Mouse (Mus musculus) neural tube, embryonic 11.5 days (tissue): ENCODE results near the gene Rer1. TPM values are rescaled to one million over a fixed set of nuclear protein-coding genes. Genes with fewer than 3 reads are reported as not detected.

Source experiments
- ATAC-seq: fragments of 200-750 bp; cut with Nextera tagmentation; 2 replicates; pipeline ENCODE4 v1.8.0; 2017; ENCODE audit warnings: moderate number of reproducible peaks, mild to moderate bottlenecking, moderate TSS enrichment, moderate library complexity; ENCODE audit not compliant: insufficient read depth, low FRiP score, low TSS enrichment
- DNase-seq: peaks from one replicate; pipeline ENCODE4 v3.0.0-alpha.2; 2015; ENCODE audit warnings: low spot score
- H3K27ac ChIP-seq: fragments of 300-500 bp; sonication (generic); 2 replicates; pipeline ENCODE4 v1.5.1; 2014; ENCODE audit warnings: low read depth, mild to moderate bottlenecking, low read length
- H3K27me3 ChIP-seq: fragments of 300-500 bp; sonication (generic); 2 replicates; pipeline ENCODE4 v1.6.1; 2014; ENCODE audit warnings: mild to moderate bottlenecking, low read length, mixed read lengths; ENCODE audit not compliant: control insufficient read depth, insufficient read depth
- H3K36me3 ChIP-seq: fragments of 300-500 bp; sonication (generic); 2 replicates; pipeline ENCODE4 v1.6.1; 2014; ENCODE audit warnings: mild to moderate bottlenecking, low read length, moderate library complexity, mixed read lengths; ENCODE audit not compliant: control insufficient read depth, insufficient read depth
- H3K4me1 ChIP-seq: fragments of 300-500 bp; sonication (generic); 2 replicates; pipeline ENCODE4 v1.6.1; 2014; ENCODE audit warnings: low read length, mixed read lengths; ENCODE audit not compliant: control insufficient read depth, insufficient read depth
- H3K4me2 ChIP-seq: fragments of 300-500 bp; sonication (generic); 2 replicates; pipeline ENCODE4 v1.6.1; 2014; ENCODE audit warnings: low read depth, mild to moderate bottlenecking, moderate library complexity
- H3K4me3 ChIP-seq: fragments of 300-500 bp; sonication (generic); 2 replicates; pipeline ENCODE4 v1.5.1; 2014; ENCODE audit warnings: low read depth, low read length
- H3K9ac ChIP-seq: fragments of 300-500 bp; sonication (generic); 2 replicates; pipeline ENCODE4 v1.6.1; 2014; ENCODE audit warnings: mild to moderate bottlenecking, low read length
- H3K9me3 ChIP-seq: fragments of 300-500 bp; sonication (generic); 2 replicates; pipeline ENCODE4 v1.6.1; 2016; ENCODE audit warnings: low read length; ENCODE audit not compliant: control insufficient read depth
- WGBS: fragments of 180-500 bp; shearing (Covaris S2); extraction: QIAGEN DNeasy Blood & Tissue Kit; methylation state at CpG from one replicate; pipeline ENCODE4 v1.1.7; 2014; 5-methylcytosine and 5-hydroxymethylcytosine counted together
- polyA plus RNA-seq: library from polyadenylated mRNA; unstranded; fragments of >200 nt; fragmentation: Nextera tagmentation; extraction: Ambion mirVana; gene quantifications from 2 replicates; pipeline ENCODE4 v1.2.1, GENCODE M21; 2014

The Rer1 gene
- polyA plus RNA-seq, 1 experiment from 2014 or later = 145 TPM

DNA sequence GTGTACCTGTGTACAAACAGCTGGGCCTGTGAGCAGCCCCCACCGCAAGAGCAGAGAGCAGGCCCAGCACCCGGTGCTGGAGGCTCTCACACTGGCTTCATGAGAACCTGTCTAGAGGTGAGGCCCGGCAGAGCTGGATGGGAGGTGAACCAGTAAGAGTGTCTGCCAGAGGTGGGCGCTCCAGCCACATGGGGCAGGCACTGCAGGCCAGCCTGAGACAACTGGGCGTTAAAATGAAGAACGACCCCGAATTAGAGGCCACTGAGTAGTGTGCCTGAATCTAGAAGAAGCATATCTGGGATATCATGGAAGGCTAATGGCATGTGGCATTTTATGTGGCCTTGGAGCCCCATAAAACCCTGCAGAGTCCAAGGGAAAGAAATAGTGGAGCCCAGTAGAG lies 33.9 kb upstream of the Rer1 start:
- no peak overlapping the region for H3K4me2 ChIP-seq
- peaks cover 9% of the 10 kb centered on the region; the same call in 1 of the 2 replicates for H3K4me1 ChIP-seq
- H3K27me3 ChIP-seq = no peaks in the 10 kb centered on the region
- H3K36me3 ChIP-seq = no peaks in the 10 kb centered on the region
- H3K9ac ChIP-seq = no peak overlapping the region
- ATAC-seq (no peak), DNase-seq (no peak)
- H3K27ac ChIP-seq = no peak overlapping the region
- 85% methylated on average over 7 of the region's 7 CpGs for whole genome bisulfite sequencing
- H3K4me3 ChIP-seq = no peak overlapping the region
- no peaks in the 10 kb centered on the region for H3K9me3 ChIP-seq

DNA sequence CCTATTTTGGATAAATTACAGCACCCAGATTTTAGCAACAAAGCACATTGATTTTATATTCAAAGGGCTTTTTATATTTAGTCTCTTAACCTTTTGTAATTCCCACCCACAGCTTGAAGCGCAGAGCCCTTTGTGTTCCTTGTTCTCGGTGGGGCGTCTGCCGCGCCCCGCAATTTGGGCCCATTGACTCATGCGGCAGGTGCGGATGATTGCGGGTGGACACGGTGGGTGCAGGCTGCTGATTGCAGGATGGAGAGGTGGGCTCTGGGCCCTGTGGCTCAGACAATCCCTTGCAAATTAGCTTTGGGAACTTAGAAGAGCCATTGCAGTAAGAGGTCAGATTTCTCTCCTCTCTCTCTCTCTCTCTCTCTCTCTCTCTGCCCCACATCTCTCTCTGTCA lies 32.1 kb upstream of the Rer1 start:
- H3K4me2 ChIP-seq = no peak overlapping the region
- H3K9me3 ChIP-seq = no peaks in the 10 kb centered on the region
- H3K4me1 ChIP-seq = peaks cover 6% of the 10 kb centered on the region; the same call in 1 of the 2 replicates
- no peak overlapping the region for H3K27ac ChIP-seq
- H3K36me3 ChIP-seq = no peaks in the 10 kb centered on the region
- WGBS = 34% methylated on average over 10 of the region's 10 CpGs
- H3K4me3 ChIP-seq = no peak overlapping the region
- H3K27me3 ChIP-seq = no peaks in the 10 kb centered on the region
- H3K9ac ChIP-seq = no peak overlapping the region
- DNase-seq = no peak
- ATAC-seq = no peak

DNA sequence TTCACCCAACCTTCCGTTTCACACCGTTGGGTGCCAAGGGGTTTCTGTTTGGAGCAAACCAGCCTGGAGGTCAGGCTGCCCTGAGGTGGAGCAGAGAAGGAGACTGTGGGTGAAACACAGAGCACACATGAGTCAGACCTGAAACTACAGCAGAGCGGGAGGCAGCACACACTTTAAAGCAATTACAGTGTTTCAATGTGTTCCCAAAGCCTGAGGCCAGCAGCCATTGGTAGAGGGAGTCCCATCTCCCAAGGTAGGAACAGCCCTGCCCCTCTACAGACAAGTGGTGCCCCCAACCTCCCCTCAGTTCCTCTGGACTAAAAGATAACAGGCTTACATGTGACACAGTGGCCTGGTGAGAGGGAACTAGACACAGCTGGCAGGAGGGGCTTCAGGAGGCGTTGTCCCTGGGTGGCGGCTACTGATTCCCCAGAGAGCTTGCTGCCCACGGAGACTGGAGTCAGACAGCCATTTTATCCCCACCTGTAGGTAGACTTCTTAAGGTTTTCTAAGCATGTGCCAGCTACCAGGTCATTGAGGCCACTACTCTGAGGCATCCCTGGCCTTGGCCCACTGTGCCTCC lies 31.3 kb upstream of the Rer1 start:
- no peaks in the 10 kb centered on the region for H3K9me3 ChIP-seq
- H3K27ac ChIP-seq = no peak overlapping the region
- no peaks in the 10 kb centered on the region for H3K27me3 ChIP-seq
- no peak overlapping the region for H3K4me3 ChIP-seq
- H3K4me1 ChIP-seq = peaks cover 4% of the 10 kb centered on the region; the same call in 1 of the 2 replicates
- WGBS = 64% methylated on average over 6 of the region's 6 CpGs
- DNase-seq (no peak), ATAC-seq (no peak)
- no peak overlapping the region for H3K4me2 ChIP-seq
- no peak overlapping the region for H3K9ac ChIP-seq
- no peaks in the 10 kb centered on the region for H3K36me3 ChIP-seq

DNA sequence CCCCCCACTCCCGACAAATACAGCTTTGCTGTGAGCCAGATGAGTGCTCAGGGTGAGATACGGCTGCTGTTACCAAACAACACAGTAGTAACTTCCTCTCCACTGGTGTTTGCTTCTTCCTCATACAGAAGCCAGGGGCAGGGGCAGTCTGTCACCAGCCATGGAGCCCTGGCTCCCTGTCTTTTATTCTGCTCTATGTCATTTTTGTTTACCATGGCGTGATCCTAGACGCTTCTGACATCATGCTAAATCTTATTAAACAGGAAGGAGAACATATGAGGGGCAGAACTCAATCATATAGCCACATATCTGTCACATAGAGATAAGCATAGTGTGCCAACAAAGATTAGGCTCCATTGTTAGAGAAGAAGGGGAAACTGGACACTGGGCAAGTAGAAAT lies 30.4 kb upstream of the Rer1 start:
- Histone ChIP-seq H3K9ac (no peak overlapping the region), H3K4me3 (no peak overlapping the region), H3K9me3 (no peaks in the 10 kb centered on the region), H3K27ac (no peak overlapping the region), H3K4me2 (no peak overlapping the region), H3K27me3 (no peaks in the 10 kb centered on the region), H3K36me3 (no peaks in the 10 kb centered on the region), H3K4me1 (no peaks in the 10 kb centered on the region)
- no peak for DNase-seq
- ATAC-seq = no peak
- 81% methylated on average over 4 of the region's 4 CpGs for WGBS

DNA sequence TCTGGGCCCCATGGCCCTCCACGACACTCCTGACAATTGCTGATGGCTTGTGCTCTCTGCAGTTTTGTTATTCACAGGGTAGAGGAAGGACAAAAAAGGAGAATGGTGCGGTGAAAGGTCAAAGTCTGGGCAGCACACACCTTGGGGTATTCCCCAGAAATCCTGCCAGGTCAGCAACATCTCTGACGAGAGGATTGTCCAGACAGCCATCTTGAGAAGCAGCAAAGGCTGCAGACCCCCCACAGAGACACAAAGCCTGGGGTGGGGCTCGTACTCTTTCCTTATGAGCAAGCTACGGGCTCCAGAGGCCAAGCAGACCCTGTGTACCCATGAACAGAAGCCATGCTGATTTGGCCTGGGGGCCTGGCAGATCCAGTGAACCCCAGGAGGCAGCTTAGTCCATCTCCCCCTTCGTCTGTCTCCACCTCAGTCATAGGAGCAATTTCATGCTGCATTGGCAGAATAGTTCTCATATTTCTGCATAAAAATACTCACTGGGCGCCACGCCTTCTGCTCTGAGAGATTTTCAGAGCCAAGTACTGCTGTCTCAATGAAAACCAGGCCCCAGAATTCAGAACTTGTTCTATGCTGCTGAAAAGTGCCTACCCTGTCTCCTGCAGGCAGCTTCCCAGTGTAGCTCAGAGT lies 27.7 kb upstream of the Rer1 start:
- ATAC-seq (no peak), DNase-seq (no peak)
- Histone ChIP-seq H3K4me3 (no peak overlapping the region), H3K9me3 (no peaks in the 10 kb centered on the region), H3K9ac (no peak overlapping the region), H3K4me2 (no peak overlapping the region), H3K27me3 (no peaks in the 10 kb centered on the region), H3K36me3 (no peaks in the 10 kb centered on the region), H3K4me1 (peaks cover 2% of the 10 kb centered on the region; the same call in 1 of the 2 replicates), H3K27ac (no peak overlapping the region)
- WGBS = 66% methylated on average over 8 of the region's 8 CpGs

GRCm38 (mm10) chr4:155109471-155109870 lies 23.3 kb upstream of the Rer1 start:
- 90% methylated on average over 5 of the region's 5 CpGs for WGBS
- H3K4me2 ChIP-seq = no peak overlapping the region
- H3K4me3 ChIP-seq = no peak overlapping the region
- H3K9me3 ChIP-seq = no peaks in the 10 kb centered on the region
- no peak overlapping the region for H3K9ac ChIP-seq
- no peaks in the 10 kb centered on the region for H3K27me3 ChIP-seq
- ATAC-seq (no peak), DNase-seq (no peak)
- no peak overlapping the region for H3K27ac ChIP-seq
- no peaks in the 10 kb centered on the region for H3K36me3 ChIP-seq
- peaks cover 2% of the 10 kb centered on the region; the same call in 1 of the 2 replicates for H3K4me1 ChIP-seq

DNA sequence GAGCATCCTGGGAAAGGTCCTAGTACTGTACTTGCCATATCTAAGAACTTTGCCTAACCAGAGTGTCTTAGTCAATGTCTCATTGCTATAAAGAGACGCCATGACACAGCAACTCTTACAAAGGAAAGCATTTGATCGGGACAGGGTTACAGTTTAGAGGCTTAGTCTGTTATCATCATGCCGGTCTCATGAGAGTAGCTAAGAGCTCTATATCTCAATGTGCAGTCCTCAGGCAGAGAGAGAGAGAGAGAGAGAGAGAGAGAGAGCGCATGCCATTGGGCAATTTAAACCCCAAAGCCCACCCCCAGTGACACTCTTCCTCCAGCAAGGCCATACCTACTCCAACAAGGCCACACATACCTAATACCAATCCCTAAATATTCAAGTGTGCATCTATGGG lies 21.7 kb upstream of the Rer1 start:
- no peaks in the 10 kb centered on the region for H3K36me3 ChIP-seq
- WGBS = 98% methylated on average over 4 of the region's 4 CpGs
- H3K27ac ChIP-seq = no peak overlapping the region
- no peaks in the 10 kb centered on the region for H3K9me3 ChIP-seq
- H3K9ac ChIP-seq = no peak overlapping the region
- no peaks in the 10 kb centered on the region for H3K27me3 ChIP-seq
- H3K4me1 ChIP-seq = peaks cover 2% of the 10 kb centered on the region; the same call in 1 of the 2 replicates
- H3K4me3 ChIP-seq = no peak overlapping the region
- ATAC-seq (no peak), DNase-seq (no peak)
- H3K4me2 ChIP-seq = no peak overlapping the region

- H3K4me1 ChIP-seq = no peaks in the 10 kb centered on the region
- H3K9me3 ChIP-seq = no peaks in the 10 kb centered on the region
- no peak for ATAC-seq
- WGBS = 85% methylated on average over 4 of the region's 4 CpGs
- H3K27me3 ChIP-seq = no peaks in the 10 kb centered on the region
- no peak for DNase-seq
- H3K4me2 ChIP-seq = no peak overlapping the region
- H3K27ac ChIP-seq = no peak overlapping the region
- no peaks in the 10 kb centered on the region for H3K36me3 ChIP-seq
- no peak overlapping the region for H3K9ac ChIP-seq
- H3K4me3 ChIP-seq = no peak overlapping the region
Observed at GRCm38 (mm10) chr4:155098572-155098971, 12.4 kb upstream of the Rer1 start.

- no peaks in the 10 kb centered on the region for H3K9me3 ChIP-seq
- no peak overlapping the region for H3K4me3 ChIP-seq
- ATAC-seq = no peak
- no peak overlapping the region for H3K9ac ChIP-seq
- H3K36me3 ChIP-seq = no peaks in the 10 kb centered on the region
- WGBS = 89% methylated on average over 6 of the region's 6 CpGs
- no peak for DNase-seq
- no peaks in the 10 kb centered on the region for H3K27me3 ChIP-seq
- no peak overlapping the region for H3K27ac ChIP-seq
- no peak overlapping the region for H3K4me2 ChIP-seq
- no peaks in the 10 kb centered on the region for H3K4me1 ChIP-seq
Observed at GRCm38 (mm10) chr4:155097452-155097851, 11.3 kb upstream of the Rer1 start.
